8 mouse cellular contexts compared by ENCODE assay signal in the genomic region with DNA sequence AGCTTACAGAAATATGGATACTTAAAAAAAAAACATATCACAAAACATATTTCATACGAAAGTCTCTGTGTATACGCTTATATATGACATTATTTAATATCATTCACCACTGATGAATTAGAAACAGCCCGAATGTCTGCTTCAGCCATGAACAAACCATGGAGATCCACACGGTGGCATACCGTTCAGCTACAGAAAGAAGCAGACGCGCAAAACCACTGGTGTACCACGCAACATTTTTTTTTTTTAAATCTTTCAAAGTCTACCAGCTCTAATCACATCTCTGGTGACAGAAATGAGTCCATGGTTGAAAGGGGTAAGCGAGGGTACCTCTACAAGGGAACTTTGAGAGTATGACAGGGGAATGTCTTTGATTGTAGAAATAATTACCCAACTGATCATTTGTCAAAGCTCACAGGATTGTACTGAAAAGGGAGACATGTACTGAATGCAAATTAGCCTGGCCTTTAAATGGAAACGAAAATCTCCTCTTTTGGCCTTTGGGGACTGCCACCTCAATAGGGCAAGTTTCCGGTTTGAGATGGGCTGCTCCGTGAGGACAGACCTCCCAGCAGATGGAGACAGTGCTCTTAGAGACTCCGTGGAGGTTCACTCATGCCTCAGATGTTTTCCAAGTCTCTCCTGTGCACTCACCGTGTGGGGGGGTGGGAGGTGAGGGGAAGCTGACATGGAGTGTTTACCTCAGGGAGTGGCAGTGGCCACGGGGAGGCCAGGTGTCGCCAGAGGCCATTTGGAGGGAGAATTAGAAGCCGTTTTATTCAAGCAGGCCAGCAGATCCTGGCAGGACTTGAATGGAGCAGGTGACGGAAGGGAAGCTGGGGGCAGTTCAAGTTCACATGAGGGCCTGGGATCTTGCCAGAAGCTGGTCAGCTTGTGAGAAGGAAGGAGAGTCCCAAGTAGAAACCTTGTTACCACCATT.
A peak's percentile ranks its signal among the peaks of the same experiment; 100 is the strongest.
DNase-seq lines count a peak whose midpoint lies in the region; ATAC-seq and TF ChIP-seq lines count a peak whose summit lies in the region.

No protein-coding gene starts in this region.

- peak overlapping the region; percentile 32 for H3K4me2 ChIP-seq in embryonic facial prominence, embryonic 13.5 days
- peak overlapping the region; percentile 33 for H3K4me2 ChIP-seq in hindbrain, embryonic 16.5 days (ENCODE audit: low read length)

- TF ChIP-seq CTCF in ES-Bruce4 (IDR thresholded peaks at IDR 0.05; ENCODE audit: low read depth, low read length): peak; percentile 17

- H3K27ac ChIP-seq in ES-Bruce4 (ENCODE audit: insufficient read depth, low read length): no peak overlapping the region
- H3K27ac ChIP-seq in embryonic facial prominence, embryonic 13.5 days: peak overlapping the region; percentile 83; the same call in 1 of the 2 replicates
- H3K27ac ChIP-seq in hindbrain, embryonic 16.5 days (ENCODE audit: low read depth, low read length): no peak overlapping the region

- no peak for ATAC-seq in embryonic facial prominence, embryonic 13.5 days (ENCODE audit: insufficient number of reproducible peaks, insufficient read depth, low FRiP score, low TSS enrichment, low read depth)
- ATAC-seq in hindbrain, embryonic 16.5 days: peak; percentile 51; the same call in 1 of the 2 replicates
- ATAC-seq in activated CD4-positive, CD25-positive, alpha-beta regulatory T cell, adult 4 months: no peak

- peaks cover 6% of the 10 kb centered on the region for H3K4me1 ChIP-seq in ES-Bruce4 (ENCODE audit: control insufficient read depth, insufficient read depth, low read length)
- peaks cover 32% of the 10 kb centered on the region for H3K4me1 ChIP-seq in embryonic facial prominence, embryonic 13.5 days
- peaks cover 17% of the 10 kb centered on the region for H3K4me1 ChIP-seq in hindbrain, embryonic 16.5 days (ENCODE audit: control insufficient read depth, insufficient read depth, low read depth, low read length)

- no peaks in the 10 kb centered on the region for H3K36me3 ChIP-seq in ES-Bruce4 (ENCODE audit: control insufficient read depth, insufficient read depth, low read length, poor library complexity, severe bottlenecking)
- no peaks in the 10 kb centered on the region for H3K36me3 ChIP-seq in embryonic facial prominence, embryonic 13.5 days
- H3K36me3 ChIP-seq in hindbrain, embryonic 16.5 days (ENCODE audit: control insufficient read depth, insufficient read depth, low read length): no peaks in the 10 kb centered on the region

- 0 out of 2 replicates have a peak, but pooled peaks have one; percentile 66 for TF ChIP-seq EP300 in ES-Bruce4 (IDR thresholded peaks at IDR 0.05; ENCODE audit: insufficient read depth, low read depth, low read length)

- 35% methylated on average over 18 of the region's 18 CpGs for WGBS in embryonic facial prominence, embryonic 13.5 days
- 29% methylated on average over 18 of the region's 18 CpGs for WGBS in hindbrain, embryonic 16.5 days

- no peak overlapping the region for H3K9ac ChIP-seq in ES-Bruce4 (ENCODE audit: low read depth, poor library complexity, severe bottlenecking)
- no peak overlapping the region for H3K9ac ChIP-seq in embryonic facial prominence, embryonic 13.5 days
- peak overlapping the region; percentile 15; the same call in 1 of the 2 replicates for H3K9ac ChIP-seq in hindbrain, embryonic 16.5 days (ENCODE audit: low read depth, low read length)

- no peaks in the 10 kb centered on the region for H3K27me3 ChIP-seq in ES-Bruce4 (ENCODE audit: control insufficient read depth, insufficient read depth, low read length, poor library complexity, severe bottlenecking)
- H3K27me3 ChIP-seq in embryonic facial prominence, embryonic 13.5 days: peaks cover 3% of the 10 kb centered on the region; the same call in 1 of the 2 replicates
- H3K27me3 ChIP-seq in hindbrain, embryonic 16.5 days (replicated peaks; ENCODE audit: control insufficient read depth, insufficient read depth, low read length): no peaks in the 10 kb centered on the region

- H3K4me3 ChIP-seq in ES-Bruce4 (ENCODE audit: low read depth, low read length): no peak overlapping the region
- H3K4me3 ChIP-seq in embryonic facial prominence, embryonic 13.5 days: no peak overlapping the region
- H3K4me3 ChIP-seq in hindbrain, embryonic 16.5 days (ENCODE audit: low read length): no peak overlapping the region

- no peaks in the 10 kb centered on the region for H3K9me3 ChIP-seq in ES-Bruce4 (replicated peaks; ENCODE audit: control insufficient read depth, insufficient read depth, low read length, poor library complexity, severe bottlenecking)
- H3K9me3 ChIP-seq in embryonic facial prominence, embryonic 13.5 days: no peaks in the 10 kb centered on the region
- H3K9me3 ChIP-seq in hindbrain, embryonic 16.5 days (ENCODE audit: control insufficient read depth, low read length): no peaks in the 10 kb centered on the region

- TF ChIP-seq POLR2A in ES-Bruce4 (IDR thresholded peaks at IDR 0.05; ENCODE audit: insufficient read depth, low read length): no peak

- peak; percentile 64 for DNase-seq in adrenal gland, adult 2 months
- no peak for DNase-seq in adrenal gland, postnatal 4 days (ENCODE audit: low spot score in 2 of 2)
- peak; percentile 66 for DNase-seq in lung, postnatal 14 days
- no peak for DNase-seq in thymus, postnatal 36 days

Comparison
In these comparisons a context has a peak if more than half of its experiments do, and no peak if none do; other contexts are left out.
1. DNase-seq: peak in adrenal gland, adult 2 months (single experiment) and lung, postnatal 14 days (single experiment); none in adrenal gland, postnatal 4 days (0 of 2) and thymus, postnatal 36 days (0 of 2).